Mouse (Mus musculus): ENCODE measurements around the gene Tnrc6c. TPM values are rescaled to one million over a fixed set of nuclear protein-coding genes. Genes with fewer than 3 reads are reported as not detected.

Tnrc6c gene
- polyA plus RNA-seq, 1 experiment from 2014 or later = 4.7 TPM

- Histone ChIP-seq H3K9me3 (replicated peaks) (no peaks in the 10 kb centered on the region), H3K4me1 (no peaks in the 10 kb centered on the region), H3K27ac (no peak overlapping the region), H3K36me3 (peaks cover 91% of the 10 kb centered on the region), H3K27me3 (replicated peaks) (no peaks in the 10 kb centered on the region), H3K4me2 (no peak overlapping the region), H3K9ac (no peak overlapping the region), H3K4me3 (no peak overlapping the region)
- WGBS (ENCODE audit: insufficient replicate concordance) = 80% methylated on average over 12 of the region's 12 CpGs
- ATAC-seq = no peak
These were observed 108.2 kb downstream of the Tnrc6c start for GRCm38 (mm10) chr11:117762246-117762645.

GRCm38 (mm10) chr11:117764319-117764718 lies 110.2 kb downstream of the Tnrc6c start:
- 0 out of 2 replicates have a peak, but pooled peaks have one; percentile 8 for ATAC-seq
- Histone ChIP-seq H3K9me3 (replicated peaks) (no peaks in the 10 kb centered on the region), H3K4me2 (no peak overlapping the region), H3K27ac (no peak overlapping the region), H3K4me3 (no peak overlapping the region), H3K9ac (no peak overlapping the region), H3K4me1 (peaks cover 7% of the 10 kb centered on the region; the same call in 1 of the 2 replicates), H3K36me3 (peaks cover 91% of the 10 kb centered on the region), H3K27me3 (replicated peaks) (no peaks in the 10 kb centered on the region)
- 85% methylated on average over 9 of the region's 9 CpGs for WGBS (ENCODE audit: insufficient replicate concordance)

GRCm38 (mm10) chr11:117765361-117765760 lies 111.3 kb downstream of the Tnrc6c start:
- peaks cover 8% of the 10 kb centered on the region; the same call in 1 of the 2 replicates for H3K4me1 ChIP-seq
- no peak overlapping the region for H3K9ac ChIP-seq
- no peaks in the 10 kb centered on the region for H3K9me3 ChIP-seq (replicated peaks)
- no peak overlapping the region for H3K4me3 ChIP-seq
- H3K27me3 ChIP-seq (replicated peaks) = no peaks in the 10 kb centered on the region
- H3K4me2 ChIP-seq = no peak overlapping the region
- peak; percentile 16; the same call in 1 of the 2 replicates for ATAC-seq
- no peak overlapping the region for H3K27ac ChIP-seq
- WGBS (ENCODE audit: insufficient replicate concordance) = 86% methylated on average over 5 of the region's 5 CpGs
- H3K36me3 ChIP-seq = peaks cover 91% of the 10 kb centered on the region

GRCm38 (mm10) chr11:117766275-117766674 lies 112.2 kb downstream of the Tnrc6c start:
- Histone ChIP-seq H3K4me2 (no peak overlapping the region), H3K4me1 (peaks cover 8% of the 10 kb centered on the region; the same call in 1 of the 2 replicates), H3K4me3 (no peak overlapping the region), H3K27ac (no peak overlapping the region), H3K9me3 (replicated peaks) (no peaks in the 10 kb centered on the region), H3K9ac (no peak overlapping the region), H3K27me3 (replicated peaks) (no peaks in the 10 kb centered on the region), H3K36me3 (peaks cover 91% of the 10 kb centered on the region)
- ATAC-seq = no peak
- WGBS (ENCODE audit: insufficient replicate concordance) = 88% methylated on average over 3 of the region's 3 CpGs

- peaks cover 15% of the 10 kb centered on the region for H3K4me1 ChIP-seq
- H3K9me3 ChIP-seq (replicated peaks) = no peaks in the 10 kb centered on the region
- no peak for ATAC-seq
- H3K27ac ChIP-seq = no peak overlapping the region
- no peaks in the 10 kb centered on the region for H3K27me3 ChIP-seq (replicated peaks)
- WGBS (ENCODE audit: insufficient replicate concordance) = 83% methylated on average over 20 of the region's 20 CpGs
- H3K9ac ChIP-seq = no peak overlapping the region
- peaks cover 100% of the 10 kb centered on the region for H3K36me3 ChIP-seq
- no peak overlapping the region for H3K4me3 ChIP-seq
- H3K4me2 ChIP-seq = no peak overlapping the region
These were observed 114.9 kb downstream of the Tnrc6c start for GRCm38 (mm10) chr11:117768725-117769682.

- H3K4me3 ChIP-seq = no peak overlapping the region
- H3K4me1 ChIP-seq = peaks cover 15% of the 10 kb centered on the region
- no peak overlapping the region for H3K4me2 ChIP-seq
- H3K36me3 ChIP-seq = peaks cover 100% of the 10 kb centered on the region
- 92% methylated on average over 7 of the region's 7 CpGs for WGBS (ENCODE audit: insufficient replicate concordance)
- no peaks in the 10 kb centered on the region for H3K9me3 ChIP-seq (replicated peaks)
- H3K27me3 ChIP-seq (replicated peaks) = no peaks in the 10 kb centered on the region
- no peak for ATAC-seq
- no peak overlapping the region for H3K27ac ChIP-seq
- no peak overlapping the region for H3K9ac ChIP-seq
These were observed 115.6 kb downstream of the Tnrc6c start for GRCm38 (mm10) chr11:117769683-117770047.

- H3K27me3 ChIP-seq (replicated peaks) = no peaks in the 10 kb centered on the region
- peaks cover 100% of the 10 kb centered on the region for H3K36me3 ChIP-seq
- no peak overlapping the region for H3K4me3 ChIP-seq
- H3K27ac ChIP-seq = no peak overlapping the region
- ATAC-seq = no peak
- 86% methylated on average over 10 of the region's 10 CpGs for WGBS (ENCODE audit: insufficient replicate concordance)
- no peaks in the 10 kb centered on the region for H3K9me3 ChIP-seq (replicated peaks)
- H3K4me1 ChIP-seq = peaks cover 15% of the 10 kb centered on the region
- H3K9ac ChIP-seq = no peak overlapping the region
- H3K4me2 ChIP-seq = no peak overlapping the region
These were observed 116.3 kb downstream of the Tnrc6c start for GRCm38 (mm10) chr11:117770407-117770806.

GRCm38 (mm10) chr11:117772352-117772751 lies 118.3 kb downstream of the Tnrc6c start:
- Histone ChIP-seq H3K4me3 (no peak overlapping the region), H3K4me1 (peaks cover 33% of the 10 kb centered on the region), H3K4me2 (no peak overlapping the region), H3K27me3 (replicated peaks) (no peaks in the 10 kb centered on the region), H3K9me3 (replicated peaks) (no peaks in the 10 kb centered on the region), H3K27ac (no peak overlapping the region), H3K9ac (no peak overlapping the region), H3K36me3 (peaks cover 100% of the 10 kb centered on the region)
- ATAC-seq = no peak
- 94% methylated on average over 7 of the region's 7 CpGs for WGBS (ENCODE audit: insufficient replicate concordance)

- Histone ChIP-seq H3K4me1 (peaks cover 45% of the 10 kb centered on the region), H3K9ac (no peak overlapping the region), H3K27me3 (replicated peaks) (no peaks in the 10 kb centered on the region), H3K9me3 (replicated peaks) (no peaks in the 10 kb centered on the region), H3K4me3 (no peak overlapping the region), H3K4me2 (no peak overlapping the region), H3K36me3 (peaks cover 89% of the 10 kb centered on the region), H3K27ac (no peak overlapping the region)
- WGBS (ENCODE audit: insufficient replicate concordance) = 89% methylated on average over 10 of the region's 10 CpGs
- ATAC-seq = no peak
These were observed 120.8 kb downstream of the Tnrc6c start for GRCm38 (mm10) chr11:117774925-117775324.

- WGBS (ENCODE audit: insufficient replicate concordance) = 74% methylated on average over 11 of the region's 13 CpGs
- no peaks in the 10 kb centered on the region for H3K27me3 ChIP-seq (replicated peaks)
- H3K9me3 ChIP-seq (replicated peaks) = no peaks in the 10 kb centered on the region
- H3K4me3 ChIP-seq = no peak overlapping the region
- peaks cover 45% of the 10 kb centered on the region for H3K4me1 ChIP-seq
- H3K4me2 ChIP-seq = no peak overlapping the region
- no peak for ATAC-seq
- no peak overlapping the region for H3K27ac ChIP-seq
- no peak overlapping the region for H3K9ac ChIP-seq
- H3K36me3 ChIP-seq = peaks cover 83% of the 10 kb centered on the region
These were observed 121.5 kb downstream of the Tnrc6c start for GRCm38 (mm10) chr11:117775540-117775939.

GRCm38 (mm10) chr11:117776085-117776792 lies 122.2 kb downstream of the Tnrc6c start:
- Histone ChIP-seq H3K9ac (no peak overlapping the region), H3K36me3 (peaks cover 76% of the 10 kb centered on the region), H3K4me2 (peak overlapping the region; percentile 2; the same call in 1 of the 2 replicates), H3K27me3 (replicated peaks) (no peaks in the 10 kb centered on the region), H3K27ac (no peak overlapping the region), H3K4me3 (no peak overlapping the region), H3K4me1 (peaks cover 49% of the 10 kb centered on the region), H3K9me3 (replicated peaks) (no peaks in the 10 kb centered on the region)
- WGBS (ENCODE audit: insufficient replicate concordance) = 94% methylated on average over 14 of the region's 14 CpGs
- ATAC-seq = no peak

- 0 out of 2 replicates have a peak overlapping the region, but pooled peaks have one; percentile 92 for H3K4me3 ChIP-seq
- 79% methylated on average over 5 of the region's 5 CpGs for WGBS (ENCODE audit: insufficient replicate concordance)
- H3K9ac ChIP-seq = 0 out of 2 replicates have a peak overlapping the region, but pooled peaks have one; percentile 90
- no peak for ATAC-seq
- H3K36me3 ChIP-seq = peaks cover 68% of the 10 kb centered on the region
- H3K27me3 ChIP-seq (replicated peaks) = no peaks in the 10 kb centered on the region; the same call in 1 of the 2 replicates
- peak overlapping the region; percentile 100 for H3K27ac ChIP-seq
- H3K4me2 ChIP-seq = peak overlapping the region; percentile 95
- no peaks in the 10 kb centered on the region for H3K9me3 ChIP-seq (replicated peaks)
- H3K4me1 ChIP-seq = peaks cover 58% of the 10 kb centered on the region
These were observed 123.0 kb downstream of the Tnrc6c start for GRCm38 (mm10) chr11:117777111-117777510.

Measured in liver, embryonic 12.5 days (tissue).